Mouse (Mus musculus) thymus, postnatal 4 days (tissue): Measurements from ENCODE around the gene Adprhl1.

Source experiments
- DNase-seq: peaks from one replicate; pipeline ENCODE4 v3.0.0; 2021

The Adprhl1 gene

DNA sequence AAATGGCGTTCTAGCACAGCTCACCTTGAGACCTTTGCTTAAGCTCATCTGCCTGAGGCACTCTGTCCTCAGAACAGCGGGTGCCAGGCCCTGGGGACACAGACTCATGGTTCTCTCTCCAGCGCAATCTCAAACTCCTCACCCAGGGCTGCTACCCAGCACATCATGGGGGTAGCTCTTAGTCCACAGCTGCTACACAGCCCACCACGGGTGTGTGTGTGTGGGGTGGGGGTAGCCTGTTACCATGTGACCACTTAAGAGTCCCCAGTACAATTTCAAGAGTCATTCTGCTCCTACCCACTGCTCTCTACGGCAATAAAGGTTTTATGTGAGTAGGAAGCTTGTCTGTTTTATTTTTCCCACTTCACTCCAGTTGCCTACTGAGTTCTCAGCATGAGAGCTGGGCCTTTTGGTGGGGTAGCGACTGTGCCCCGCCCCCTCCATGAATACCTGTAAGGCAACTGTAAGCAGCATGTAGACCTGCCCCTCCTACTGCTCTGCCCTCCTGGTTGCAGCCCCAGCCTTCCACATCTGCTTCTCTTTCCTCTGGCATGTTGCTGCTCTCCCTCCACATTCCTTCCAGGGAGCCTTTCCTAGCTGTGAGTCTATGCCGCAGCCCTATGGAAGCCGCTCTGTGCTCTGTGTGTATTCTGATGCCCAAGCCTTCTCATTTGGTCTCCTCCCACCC is 24.9 kb downstream of the Adprhl1 start:
- DNase-seq = no peak

DNA sequence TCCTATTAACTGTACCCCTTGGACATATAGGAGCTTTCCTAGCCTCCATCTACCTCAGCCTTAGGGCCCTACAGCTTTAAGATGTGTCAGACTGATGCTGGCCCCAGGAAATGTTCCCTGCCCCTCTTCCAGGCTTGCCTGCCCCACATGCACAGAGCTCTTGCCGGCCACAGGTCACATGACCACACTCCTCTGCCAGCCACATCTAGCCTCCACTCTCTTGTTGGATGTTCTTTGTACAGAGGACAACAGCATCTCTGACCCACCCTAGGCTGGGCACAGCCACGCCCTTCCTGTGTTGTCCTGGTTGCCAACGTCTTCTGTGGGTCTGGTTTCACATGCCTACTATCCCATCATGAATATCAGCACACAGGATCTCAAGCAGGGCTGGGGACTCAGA is 26.8 kb downstream of the Adprhl1 start:
- no peak for DNase-seq

DNA sequence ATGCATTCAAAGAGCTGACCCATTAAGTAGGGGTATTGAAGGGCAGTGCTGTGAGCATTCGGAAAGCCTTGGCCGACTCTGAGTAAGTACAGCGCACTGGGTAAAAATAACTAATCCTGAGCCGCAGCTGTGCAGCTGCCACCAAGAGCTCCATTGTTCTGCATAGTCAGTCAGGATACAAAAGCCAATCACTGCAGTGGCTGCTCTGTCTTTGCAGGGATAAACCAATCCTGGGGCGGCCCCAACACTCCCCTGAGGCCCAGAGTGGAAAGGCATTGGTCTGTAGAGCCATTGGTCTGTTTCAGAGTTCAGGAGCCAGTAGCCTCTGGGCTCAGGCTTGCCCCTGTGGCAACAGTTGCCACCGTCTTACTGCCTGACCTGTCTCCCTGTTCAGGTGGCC is 27.7 kb downstream of the Adprhl1 start:
- no peak for DNase-seq

DNA sequence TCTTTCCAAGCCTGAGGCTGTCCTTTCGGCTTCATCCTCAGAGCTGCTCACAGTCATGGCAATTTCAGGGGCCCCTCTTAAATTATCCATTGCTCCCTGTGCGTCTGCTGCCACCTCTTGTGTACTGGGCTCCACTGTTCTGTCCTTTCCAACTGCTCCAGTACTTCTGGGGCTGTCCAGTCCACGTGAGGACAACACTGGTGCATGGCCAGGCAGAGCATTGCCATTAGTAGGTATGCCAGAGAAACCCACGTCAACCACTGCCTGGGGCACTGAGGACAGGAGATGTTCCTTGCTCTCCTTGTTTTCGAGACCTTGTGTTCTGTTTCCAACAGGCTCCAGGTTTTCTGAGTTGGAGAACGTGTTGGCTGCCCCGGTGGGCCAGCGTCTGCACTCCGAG is 29.5 kb downstream of the Adprhl1 start:
- no peak for DNase-seq

DNA sequence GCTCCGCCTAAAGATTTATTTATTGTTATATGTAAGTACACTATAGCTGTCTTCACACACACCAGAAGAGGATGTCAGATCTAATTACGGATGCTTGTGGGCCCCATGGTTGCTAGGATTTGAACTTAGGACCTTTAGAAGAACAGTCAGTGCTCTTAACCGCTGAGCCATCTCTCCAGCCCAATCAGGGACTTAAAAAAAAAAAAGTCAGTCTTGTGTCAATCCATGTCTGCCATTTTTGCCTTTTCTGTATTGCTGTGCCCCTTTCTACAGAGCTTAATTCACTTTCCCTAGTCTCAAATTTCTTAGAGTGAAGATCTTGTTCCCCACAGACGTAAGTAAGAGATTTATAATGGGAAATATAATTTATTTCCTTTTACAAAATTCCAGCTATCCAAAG is 35.5 kb downstream of the Adprhl1 start:
- no peak for DNase-seq

DNA sequence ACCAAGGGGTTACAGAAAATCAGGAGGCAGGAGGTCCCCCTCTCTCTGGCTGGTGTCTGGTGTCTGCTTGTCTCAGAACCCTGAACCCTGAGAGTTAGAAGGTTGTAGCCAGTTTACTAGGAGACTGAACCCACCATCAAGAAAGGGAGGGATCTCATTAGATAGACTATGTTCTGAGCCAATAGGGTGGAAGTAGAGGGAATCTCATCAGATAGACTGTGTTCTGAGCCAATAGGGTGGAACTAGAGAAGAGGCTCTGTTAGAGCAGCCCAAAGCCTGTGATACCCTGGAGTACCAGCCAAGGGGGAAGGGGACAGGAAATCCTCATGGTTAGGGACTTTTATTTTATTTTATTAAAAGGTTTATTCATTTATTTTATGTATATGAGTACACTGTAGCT is 36.0 kb downstream of the Adprhl1 start:
- DNase-seq = no peak

DNA sequence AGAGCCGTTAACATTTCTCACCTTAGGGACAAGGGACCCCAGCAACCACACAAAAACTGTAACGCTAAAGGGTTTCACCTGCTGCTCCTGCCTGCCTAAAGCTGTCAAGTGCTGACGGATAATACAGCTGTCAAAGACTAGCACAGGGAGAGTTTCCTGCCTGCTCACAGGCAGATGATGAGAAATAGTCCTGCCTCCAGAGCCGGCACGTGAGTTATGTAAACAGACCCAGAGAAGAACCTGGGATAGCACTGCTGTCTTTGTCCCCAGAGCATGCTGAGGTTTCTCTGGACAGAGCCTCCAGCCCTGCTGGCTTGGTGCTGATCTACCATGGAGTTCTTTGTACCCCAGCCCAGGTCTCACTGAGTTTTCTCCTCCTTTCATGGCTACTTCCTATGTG is 36.9 kb downstream of the Adprhl1 start:
- DNase-seq = no peak

DNA sequence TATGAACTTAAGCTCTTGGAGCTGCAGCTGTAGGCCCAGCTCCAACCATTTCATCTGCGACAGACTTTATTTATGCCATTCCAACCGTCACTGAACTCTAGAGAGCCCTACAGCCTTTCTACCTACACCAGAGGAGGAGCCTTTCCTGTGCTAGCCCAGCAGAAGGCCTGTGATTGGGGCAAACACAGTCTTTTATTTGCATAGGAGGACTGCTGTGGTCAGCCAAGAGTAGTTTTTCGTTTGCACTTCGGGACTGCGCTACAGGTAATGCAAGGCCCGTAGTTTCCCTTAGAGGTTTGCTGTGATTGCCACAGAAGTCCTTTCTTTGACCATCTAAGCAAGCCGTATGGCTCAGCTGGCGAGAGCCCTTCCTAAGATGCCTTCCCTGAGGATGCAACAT is 37.6 kb downstream of the Adprhl1 start:
- no peak for DNase-seq

DNA sequence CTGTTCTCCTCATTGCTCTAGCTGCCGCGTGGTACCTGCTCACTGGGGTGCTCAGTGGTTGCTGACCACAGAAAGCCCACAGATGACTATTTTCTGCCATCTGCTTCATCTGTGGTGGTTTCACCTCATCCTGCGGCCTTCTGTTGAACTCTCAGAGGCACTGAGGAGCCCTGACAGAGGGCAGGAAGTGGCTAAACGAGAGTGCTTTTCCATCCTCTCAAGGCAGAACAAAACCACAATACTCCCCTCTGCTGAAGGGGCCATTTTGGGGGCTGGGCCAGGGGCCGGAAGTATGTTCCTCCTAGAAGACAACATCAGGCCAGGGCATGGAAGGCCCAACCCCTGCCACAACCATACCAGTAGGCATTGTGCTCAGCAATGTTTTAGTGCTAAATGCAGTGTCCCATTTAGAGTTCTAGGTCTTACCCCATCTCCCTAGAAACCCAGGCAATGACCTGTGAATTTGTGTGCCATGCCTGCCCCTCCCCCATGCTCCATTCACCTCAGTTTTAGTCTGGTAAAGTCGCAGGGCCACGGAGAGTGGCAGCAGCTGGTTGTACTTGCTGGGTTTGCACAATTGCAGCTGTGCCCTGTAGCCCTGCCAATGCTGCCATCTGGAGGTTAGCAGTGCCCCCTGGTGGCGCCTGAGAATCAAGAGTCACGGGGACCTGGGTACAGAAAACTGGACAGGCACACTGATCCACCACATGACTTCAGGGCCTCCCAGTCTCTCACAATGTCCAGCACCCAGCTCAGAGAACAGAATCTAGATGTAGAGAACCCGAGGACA is 40.3 kb downstream of the Adprhl1 start:
- peak; percentile 96 for DNase-seq

DNA sequence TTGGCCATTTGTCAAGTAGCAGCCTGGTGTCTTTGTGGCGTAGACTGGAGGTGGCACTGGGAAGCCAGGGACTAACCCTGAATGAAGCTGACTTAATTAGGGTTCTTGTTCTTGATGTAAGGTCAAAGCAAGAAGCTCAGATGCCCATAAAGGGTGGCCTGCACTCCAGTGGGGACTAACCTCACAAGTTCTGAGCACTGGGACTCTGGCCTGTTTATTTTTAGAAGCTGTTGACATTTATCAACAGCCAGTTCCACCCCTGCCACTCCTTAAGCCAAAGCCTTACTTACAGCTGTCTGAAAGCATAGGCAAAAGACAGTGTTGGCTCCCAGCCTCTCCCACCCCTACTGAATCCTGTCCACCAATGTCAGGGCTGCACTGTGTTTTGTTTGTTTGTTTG is 44.2 kb downstream of the Adprhl1 start:
- no peak for DNase-seq

DNA sequence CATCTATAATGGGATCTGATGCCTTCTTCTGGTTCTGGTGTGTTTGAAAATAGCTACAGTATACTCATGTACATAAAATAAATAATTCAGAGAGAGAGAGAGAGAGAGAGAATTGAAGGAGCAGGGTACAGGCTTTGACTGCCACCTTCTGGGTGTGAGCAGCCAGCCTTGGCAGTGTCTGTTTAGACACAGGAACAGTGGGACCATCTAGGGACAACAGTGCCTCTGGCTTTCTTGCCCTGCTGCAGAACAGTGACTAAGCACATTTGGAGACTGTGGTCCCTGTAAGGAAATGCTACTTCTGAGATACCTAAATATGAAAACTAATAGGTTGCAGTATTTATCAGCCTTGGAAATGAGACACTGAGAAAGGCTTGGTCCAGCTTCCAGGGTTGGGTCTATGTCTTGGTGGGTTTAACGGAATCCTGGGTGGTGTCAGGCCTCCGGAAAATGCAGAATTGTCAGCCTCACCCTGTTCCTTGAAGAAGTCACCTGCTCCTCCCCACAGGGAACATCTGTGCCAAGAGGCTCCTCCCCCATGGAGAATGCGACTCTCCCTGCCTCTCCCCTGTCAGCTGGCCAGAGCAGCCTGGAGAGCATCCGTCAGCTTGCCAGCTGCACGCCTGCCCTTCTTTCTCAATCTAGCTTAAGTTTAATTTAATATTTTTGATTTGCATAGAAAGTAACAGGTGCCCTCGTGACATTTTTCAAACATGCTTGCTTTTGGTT is 45.2 kb downstream of the Adprhl1 start:
- DNase-seq = no peak

DNA sequence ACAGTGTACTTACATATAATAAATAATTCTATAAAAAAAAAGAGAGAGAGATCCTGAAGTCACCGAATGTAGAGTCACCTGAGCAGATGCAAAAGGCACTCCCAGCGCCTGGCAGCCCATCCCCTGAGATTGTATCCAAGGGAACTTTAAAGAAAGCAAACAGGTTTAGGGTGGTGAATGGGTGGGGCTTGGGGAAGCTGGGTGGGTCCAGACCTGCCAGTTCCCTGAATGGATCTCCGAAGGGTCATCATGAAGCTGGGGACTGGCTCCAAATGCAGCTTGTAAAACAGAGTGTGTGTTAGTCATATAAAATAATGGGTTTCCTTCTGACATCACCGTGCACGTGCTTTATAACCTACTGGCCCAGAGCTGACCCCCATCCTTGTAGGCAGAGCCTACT is 47.7 kb downstream of the Adprhl1 start:
- DNase-seq = no peak

DNA sequence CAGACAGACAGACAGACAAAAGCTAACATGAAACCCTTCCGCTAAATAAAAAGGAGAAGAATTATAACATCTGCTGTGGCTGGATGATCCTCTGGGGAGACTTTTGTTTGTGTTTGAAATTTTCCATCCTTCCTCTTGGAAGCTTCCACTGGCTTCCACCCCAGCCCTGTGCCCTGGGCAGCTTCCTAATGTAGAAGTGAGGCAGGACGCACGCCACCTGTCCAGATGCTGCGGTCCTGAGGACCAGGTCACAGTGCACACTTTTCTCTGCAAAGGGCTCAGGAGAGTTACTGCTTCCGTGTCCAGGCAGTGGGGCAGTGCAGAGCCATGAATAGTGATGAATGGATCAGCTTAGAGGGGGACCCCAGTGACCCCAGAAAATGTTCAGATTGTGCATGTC is 48.7 kb downstream of the Adprhl1 start:
- DNase-seq = no peak

DNA sequence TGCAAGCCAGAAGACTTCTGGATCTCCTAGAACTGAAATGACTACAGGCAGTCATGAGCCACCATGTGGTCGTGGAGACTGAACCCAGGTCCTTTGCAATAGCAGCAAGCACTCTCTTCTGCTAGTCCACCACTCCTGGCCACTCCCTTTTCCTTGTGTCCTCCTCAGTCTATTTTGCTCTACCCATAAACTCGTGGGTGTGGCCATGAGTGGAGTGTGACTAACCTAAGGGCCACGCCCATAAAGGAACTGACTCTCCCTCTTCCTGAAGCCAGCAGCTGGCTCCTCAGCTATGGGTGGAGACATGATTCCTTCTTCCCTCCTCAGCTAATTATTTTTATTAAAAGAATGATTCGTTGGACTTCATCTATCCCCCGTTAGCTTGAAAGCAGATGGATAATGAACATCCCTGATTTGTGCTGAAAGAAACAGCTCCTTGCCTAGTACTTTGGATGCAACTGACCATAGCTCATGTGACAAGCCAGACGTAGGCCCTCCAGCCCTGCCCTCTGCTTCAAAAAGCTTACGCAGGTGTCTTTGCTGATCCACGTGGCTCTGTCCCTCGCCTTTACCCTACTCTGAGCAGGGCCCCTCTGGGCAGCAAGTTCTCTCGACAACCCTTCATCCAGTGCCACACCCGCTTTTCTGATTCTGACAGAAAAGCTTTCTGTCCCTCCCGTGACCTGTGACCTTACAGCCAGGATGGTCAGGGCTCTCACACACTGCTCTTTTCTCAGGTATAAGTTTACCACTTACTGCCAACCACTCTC is 49.4 kb downstream of the Adprhl1 start:
- no peak for DNase-seq

DNA sequence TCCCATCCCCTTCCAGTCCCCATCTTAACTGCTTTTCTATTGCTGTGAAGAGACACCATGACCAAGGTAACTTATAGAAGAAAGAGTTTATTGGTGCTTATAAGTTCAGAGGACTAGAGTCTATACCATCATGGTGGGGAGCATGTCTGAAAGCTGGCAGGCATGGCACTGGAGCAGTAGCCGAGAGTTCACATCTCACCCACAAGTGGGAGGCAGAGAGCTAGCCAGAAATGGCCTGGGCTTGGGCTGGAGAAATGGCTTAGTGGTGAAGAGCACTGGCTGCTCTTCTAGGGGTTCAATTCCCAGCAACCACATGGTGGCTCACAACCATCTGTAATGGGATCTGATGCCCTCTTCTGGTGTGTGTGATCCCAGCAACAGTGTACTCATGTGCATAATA is 50.5 kb downstream of the Adprhl1 start:
- DNase-seq = peak; percentile 55

DNA sequence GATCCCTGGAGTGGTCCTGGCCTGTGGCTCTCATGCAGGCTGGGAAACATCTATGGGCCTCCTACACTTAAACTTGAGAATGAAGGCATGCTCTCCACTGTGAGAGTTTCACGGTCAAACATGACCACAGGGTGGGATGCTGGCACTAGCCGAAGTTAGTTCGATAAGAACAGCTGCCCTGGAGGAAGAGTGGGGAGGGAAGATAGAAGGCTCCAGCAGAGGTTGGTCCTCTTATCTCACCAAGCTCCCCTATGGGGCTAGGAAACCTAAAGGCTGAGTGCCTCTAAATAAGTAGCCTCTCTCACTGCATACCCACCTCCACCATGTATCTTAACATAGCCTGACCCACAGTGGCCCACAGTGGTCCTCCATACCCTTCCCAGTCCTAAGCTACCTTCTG is 51.2 kb downstream of the Adprhl1 start:
- no peak for DNase-seq

DNA sequence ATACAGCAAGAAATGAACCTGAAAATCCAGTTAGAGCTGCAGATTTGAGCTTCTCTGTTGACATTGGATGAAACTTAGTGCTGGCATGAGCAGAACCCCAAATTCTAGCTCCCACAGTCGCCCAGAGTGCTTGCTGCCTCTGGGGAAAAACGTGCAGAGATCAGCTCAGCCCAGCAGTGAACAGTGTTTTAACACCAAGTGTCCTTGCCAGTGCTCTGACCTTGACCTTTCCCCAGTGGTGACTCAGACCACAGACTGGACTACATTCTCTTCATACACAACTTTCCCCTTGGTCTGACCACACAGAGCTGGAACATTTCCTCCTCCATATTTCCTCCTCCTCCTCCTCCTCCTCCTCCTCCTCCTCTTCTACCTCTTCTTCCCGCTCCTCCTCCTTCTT is 51.9 kb downstream of the Adprhl1 start:
- no peak for DNase-seq

DNA sequence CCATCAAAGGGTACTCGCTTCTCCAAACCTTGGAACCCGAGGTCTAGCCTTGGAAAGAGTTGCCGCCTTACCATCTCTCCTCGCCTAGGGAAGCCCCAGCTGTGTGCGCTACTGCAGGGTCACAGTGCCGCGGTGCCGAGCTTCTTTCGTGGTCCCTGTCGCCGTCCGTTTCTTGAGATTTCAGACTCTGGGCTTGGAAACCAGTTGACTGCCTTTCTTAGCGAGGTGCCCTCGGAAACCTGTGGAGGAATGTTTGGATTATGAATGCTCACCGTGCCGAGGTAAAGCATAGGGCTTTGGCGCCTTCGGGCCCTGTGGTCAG is 53.0 kb downstream of the Adprhl1 start:
- DNase-seq = no peak

DNA sequence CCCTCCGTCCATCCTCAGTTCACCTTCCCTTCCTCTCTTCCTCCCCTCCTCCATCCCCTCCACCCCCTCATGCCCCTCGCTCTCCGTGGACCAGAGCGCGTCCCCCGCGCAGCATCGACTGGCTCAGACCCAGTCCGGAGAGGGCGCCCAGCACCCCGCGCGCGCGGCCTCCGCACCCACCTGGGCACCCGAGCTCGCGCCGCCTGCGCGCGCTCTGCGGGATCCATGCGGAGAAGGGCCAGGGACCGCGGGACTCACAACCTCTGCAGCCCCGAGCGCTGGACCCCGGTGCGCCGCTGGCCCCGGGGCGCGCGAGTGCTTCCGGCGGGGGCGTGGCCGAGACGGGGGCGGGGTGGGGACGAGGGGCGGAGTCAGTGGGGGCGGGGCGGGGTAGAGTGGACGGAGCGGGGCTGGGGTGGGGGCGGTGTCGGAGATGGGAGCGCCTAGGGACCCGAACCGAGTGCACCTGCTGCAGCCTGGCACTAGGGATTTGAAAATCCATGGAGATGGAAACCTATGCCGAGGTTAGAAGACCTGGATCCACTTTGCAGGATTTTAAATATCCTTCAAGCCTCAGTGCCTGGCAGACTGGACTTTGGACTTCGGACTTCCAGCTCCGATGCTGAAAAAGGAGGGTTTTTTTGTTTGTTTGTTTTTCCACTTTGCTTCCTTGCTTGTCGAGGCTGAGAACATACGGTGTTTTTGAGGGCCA is 53.5 kb downstream of the Adprhl1 start, which contains the start of gene Grtp1:
Grtp1 (minus strand) TSS at position 320 of the 712 bp plus-strand sequence.
- peak; percentile 75 for DNase-seq

DNA sequence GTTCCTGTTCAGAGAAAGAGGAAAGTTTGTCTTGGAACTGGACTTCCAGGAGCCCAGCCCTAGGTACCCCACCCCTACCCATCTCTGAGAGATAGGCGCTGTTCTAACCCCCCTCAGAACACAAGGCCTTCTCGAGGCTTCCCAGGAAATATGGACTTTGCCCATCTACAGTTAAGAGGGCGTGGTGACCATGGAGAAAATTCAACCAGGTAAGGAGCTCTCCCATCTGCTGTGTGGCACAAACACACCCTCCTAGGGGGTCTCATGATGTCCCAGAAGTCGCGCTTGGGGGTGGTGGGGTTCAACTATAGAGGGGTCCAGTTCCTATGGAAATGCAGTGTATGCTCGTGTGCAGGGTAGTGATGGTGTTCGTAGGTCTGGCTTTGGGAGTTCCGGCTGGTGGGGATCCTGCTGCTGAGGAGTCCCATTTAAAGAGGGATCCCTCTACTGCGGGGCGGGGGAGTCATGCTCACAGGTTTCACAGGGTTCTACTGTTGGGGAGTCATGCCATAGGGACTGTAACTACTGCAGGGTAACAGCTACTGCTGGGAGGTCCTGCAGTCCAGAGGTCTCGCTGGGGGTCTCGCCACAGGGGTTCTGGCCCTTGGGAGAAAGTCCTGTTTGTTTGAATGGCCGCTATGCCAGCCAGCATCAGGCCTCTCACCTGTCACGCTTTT is 54.4 kb downstream of the Adprhl1 start:
- peak; percentile 10 for DNase-seq

DNA sequence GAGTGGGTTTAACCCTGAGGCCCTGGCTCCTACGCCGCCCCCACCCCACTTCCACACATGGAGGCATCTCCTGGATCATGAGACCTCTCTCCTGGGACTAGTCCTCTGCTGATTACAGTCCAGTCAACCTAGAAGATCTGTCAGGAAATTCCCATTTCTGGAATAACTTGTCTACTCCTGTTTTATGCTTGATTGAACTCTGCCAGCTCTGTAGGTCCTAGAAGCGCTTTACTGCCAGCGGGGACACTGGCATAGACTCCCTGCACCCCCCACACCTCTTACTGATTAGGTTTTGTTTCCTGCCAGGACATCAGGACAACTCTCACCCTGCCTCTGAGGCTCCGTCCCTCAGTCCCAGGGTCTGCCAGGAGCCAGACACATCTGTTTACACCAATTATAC is 56.5 kb downstream of the Adprhl1 start:
- no peak for DNase-seq

DNA sequence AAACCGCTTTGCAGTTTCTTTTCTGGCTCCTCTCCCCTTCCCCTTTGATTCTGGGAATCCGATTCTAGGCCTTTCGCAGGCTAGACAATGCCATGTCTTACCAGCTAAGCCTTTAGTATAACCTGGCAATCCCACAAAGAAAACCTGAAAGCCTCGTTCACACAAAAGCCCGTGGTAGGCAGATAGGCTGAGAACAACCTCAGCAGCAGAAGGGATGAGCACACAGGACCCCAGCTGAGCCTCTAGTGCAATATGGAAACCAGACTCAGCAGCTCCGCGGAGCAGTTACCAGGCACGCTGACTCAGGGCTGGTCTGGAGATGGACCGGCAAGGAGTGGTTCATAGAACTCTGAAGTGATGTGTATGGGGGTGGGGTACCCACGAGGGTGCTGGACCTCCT is 59.1 kb downstream of the Adprhl1 start:
- DNase-seq = no peak
